Mouse (Mus musculus) adrenal gland, adult (tissue): ENCODE data around the gene Gm5916.

Experiments used
- DNase-seq, 2 experiments: peaks; one replicate each; pipeline ENCODE4 v3.0.0; 2022 to 2023; ENCODE audit warnings: low spot score in 1 of 2; ENCODE audit not compliant: inconsistent age in 2 of 2

Gene Gm5916

GRCm38 (mm10) chr9:36128679-36129078 lies at the start of gene Gm5916:
Gene Gm5916, minus strand, starts transcription at chr9:36128779.
- DNase-seq: no peak
